Mouse (Mus musculus): Measurements from ENCODE around the gene Shisa6.
A peak's percentile ranks its signal among the peaks of the same experiment; 100 is the strongest.

The Shisa6 gene

DNA sequence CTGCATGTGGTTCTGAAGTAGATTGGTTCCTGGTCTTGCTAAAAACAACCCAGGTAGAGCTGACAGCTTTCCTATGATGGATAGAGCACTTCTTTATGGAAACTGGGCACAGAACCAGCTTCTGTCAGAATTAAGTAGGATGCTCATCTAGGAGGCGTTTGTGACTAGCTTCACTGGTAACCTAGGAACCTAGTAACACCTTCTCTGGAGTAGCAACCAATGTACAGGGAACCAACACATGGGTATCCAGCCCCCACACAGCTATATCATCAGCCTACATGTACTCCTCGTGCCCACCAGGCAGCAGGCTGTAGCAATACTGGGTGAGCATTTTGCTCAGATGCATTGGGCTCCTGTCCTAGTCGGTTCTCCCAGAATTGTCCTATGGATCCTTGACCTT lies 307.3 kb downstream of the Shisa6 start:
- DNase-seq, result no peak

- peak; percentile 30 to 60 for DNase-seq
Measured at GRCm38 (mm10) chr11:66188627-66189287, 337.0 kb downstream of the Shisa6 start.

DNA sequence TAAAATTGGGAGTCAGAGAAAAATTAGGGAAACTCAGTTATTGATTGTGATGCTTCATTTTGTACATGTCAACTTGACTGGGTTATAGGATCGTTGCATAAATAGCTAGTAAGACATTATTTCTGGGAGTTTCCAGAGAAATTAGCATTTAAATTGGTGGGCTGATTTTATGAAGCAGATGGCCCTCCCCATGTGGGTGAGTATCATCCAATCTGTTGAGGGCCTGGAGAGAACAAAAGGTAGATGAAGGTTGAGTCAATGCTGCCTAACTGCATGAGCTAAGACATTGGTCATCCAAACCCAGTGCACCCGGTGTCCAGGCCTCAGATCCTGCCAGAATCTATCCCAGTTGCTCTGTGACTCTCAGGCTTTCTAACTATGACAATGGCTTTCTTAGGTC lies 337.6 kb downstream of the Shisa6 start:
- peak; percentile 8 to 16 for DNase-seq

- DNase-seq, result no peak
Measured at GRCm38 (mm10) chr11:66177781-66178180, 348.0 kb downstream of the Shisa6 start.

DNA sequence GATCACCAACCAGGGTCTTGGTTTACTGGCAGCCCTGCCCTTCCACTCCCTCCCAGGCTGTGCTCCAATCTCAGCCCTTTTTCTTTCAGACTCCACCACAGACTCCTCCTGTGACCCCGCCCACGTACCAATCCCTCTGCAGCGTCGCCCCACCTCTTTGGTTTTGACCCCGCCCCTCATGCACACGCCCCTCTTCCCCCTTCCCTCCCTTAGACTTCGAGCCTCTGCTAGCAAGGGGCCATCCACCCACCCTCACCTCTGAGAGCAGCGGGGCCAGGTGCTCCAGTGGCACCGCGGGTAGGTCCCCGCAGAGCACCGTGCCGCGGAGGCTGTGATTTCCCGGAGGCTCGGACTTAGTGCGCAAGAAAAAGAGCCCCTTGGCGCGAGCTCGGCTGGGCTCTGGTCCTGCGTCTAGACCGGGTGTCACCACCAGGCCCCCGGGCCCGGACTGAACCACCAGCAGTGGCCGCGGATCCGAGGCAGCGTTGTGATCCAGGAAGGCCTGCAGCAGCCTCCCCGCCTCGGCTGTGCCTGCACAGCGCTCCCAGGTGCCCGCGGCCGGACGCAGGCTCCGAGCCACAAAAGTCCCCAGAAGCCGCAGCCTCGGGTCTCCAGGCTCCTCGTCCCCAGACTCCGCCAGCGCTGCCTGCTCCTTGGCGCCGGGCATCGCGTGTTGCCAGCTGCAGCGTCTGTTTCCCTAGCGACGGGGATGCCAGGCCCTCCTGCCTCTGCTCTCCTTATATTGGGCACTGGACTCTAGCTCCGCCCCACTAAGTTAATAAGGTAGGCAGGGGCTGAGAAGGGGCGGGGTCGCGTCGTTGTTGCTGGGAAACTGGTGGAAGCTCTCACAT lies 357.7 kb downstream of the Shisa6 start, which contains the start of gene Dnah9:
Dnah9 (minus strand) TSS at position 751 of the 851 bp plus-strand sequence.
- DNase-seq, result peak; percentile 65 to 79

DNA sequence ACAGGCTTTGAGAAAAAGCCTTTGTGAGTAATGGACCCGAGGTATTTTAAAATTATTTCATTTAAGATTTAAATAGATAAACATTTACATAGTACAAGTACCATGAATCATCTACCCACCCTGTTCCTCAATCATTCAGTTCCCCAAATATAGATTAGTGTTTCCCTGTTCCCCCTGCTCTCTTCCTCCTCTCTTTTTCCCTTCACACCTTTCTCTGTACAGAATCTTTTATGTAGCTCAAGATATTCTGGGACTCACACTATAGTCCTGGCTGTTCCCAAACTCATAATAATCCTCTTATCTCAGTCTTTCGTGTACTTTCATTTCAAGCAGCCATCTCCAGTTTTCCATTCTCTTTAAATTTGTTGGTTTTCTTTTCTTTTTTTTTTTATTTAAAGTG lies 361.7 kb downstream of the Shisa6 start:
- DNase-seq, result no peak

Measured in cerebellum, postnatal 25 days (tissue).